Mouse (Mus musculus): ENCODE data around the gene Pms1.

- no peak for TF ChIP-seq CTCF (IDR thresholded peaks at IDR 0.05; ENCODE audit: low read depth, low read length)
- no peak for TF ChIP-seq POLR2A (IDR thresholded peaks at IDR 0.05; ENCODE audit: extremely low read depth, insufficient read depth, low read length)
Measured at GRCm38 (mm10) chr1:53194536-53194935, 102.3 kb downstream of the Pms1 start.
